Mouse (Mus musculus) inflammation-experienced regulatory T-cells, adult 6 months (primary cell): ENCODE data around the gene H2-Q6. TPM values are rescaled to one million over a fixed set of nuclear protein-coding genes. Genes with fewer than 3 reads are reported as not detected.
"Not testable (repeated sequence)": the region's sequence is repeated elsewhere in the genome, so short reads cannot be mapped to it uniquely, and the experiment has no call there.

Experiments used
- ATAC-seq: one replicate; pipeline ENCODE4 v1.8.0; 2017
- polyA plus RNA-seq, 3 experiments: library from polyadenylated mRNA; unstranded; fragments of 100-300 nt; shearing (Covaris generic); gene quantifications; one replicate each; pipeline ENCODE4 v1.2.1; 2017

H2-Q6 gene
- 100 to 1,000 TPM; 356 to 772 (median 602) TPM for polyA plus RNA-seq

DNA sequence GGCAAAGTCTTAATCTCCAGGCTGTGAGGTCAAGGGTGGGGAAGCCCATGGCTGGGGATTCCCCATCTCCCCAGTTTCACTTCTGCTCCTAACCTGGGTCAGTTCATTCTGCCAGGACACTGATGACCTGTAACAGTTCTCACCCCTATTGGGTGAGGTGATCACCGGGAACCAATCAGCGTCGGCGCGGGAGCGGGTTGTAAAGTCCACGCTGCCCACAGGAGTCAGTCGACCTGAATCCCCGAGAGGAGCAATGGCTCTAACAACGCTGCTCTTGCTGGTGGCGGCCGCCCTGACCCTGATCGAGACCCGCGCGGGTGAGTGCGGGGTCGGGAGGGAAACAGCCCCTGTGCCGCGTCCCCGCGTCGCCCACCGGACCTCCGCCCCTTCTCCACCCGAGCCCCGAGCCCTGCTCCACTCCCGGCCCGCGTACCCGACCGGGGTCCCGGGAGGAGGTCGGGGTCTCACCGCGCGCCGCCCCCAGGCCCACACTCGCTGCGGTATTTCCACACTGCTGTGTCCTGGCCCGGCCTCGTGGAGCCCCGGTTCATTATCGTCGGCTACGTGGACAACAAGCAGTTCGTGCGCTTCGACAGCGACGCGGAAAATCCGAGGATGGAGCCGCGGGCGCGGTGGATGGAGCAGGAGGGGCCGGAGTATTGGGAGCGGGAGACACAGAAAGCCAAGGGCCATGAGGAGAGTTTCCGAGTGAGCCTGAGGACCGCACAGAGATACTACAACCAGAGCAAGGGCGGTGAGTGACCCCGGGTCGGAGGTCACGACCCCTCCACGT lies at the start of gene H2-Q6:
Gene H2-Q6, plus strand, starts transcription at position 227 of the 793 bp plus-strand sequence.
- ATAC-seq = peak; percentile 91

DNA sequence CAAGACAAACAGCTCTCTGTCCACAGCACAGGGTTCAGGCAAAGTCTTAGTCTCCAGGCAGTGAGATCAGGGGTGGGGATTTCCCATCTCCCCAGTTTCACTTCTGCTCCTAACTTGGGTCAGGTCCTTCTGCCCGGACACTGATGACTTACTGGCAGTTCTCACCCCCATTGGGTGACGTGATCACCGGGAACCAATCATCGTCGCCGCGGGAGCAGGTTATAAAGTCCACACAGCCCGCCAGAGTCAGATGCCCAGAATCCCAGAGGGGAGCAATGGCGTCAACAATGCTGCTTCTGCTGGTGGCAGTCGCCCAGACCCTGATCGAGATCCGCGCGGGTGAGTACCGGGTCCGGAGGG lies 45.3 kb upstream of the H2-Q6 start, which contains the start of gene H2-Q4:
Gene H2-Q4, plus strand, starts transcription at position 249 of the 360 bp plus-strand sequence.
- peak; percentile 93 for ATAC-seq

DNA sequence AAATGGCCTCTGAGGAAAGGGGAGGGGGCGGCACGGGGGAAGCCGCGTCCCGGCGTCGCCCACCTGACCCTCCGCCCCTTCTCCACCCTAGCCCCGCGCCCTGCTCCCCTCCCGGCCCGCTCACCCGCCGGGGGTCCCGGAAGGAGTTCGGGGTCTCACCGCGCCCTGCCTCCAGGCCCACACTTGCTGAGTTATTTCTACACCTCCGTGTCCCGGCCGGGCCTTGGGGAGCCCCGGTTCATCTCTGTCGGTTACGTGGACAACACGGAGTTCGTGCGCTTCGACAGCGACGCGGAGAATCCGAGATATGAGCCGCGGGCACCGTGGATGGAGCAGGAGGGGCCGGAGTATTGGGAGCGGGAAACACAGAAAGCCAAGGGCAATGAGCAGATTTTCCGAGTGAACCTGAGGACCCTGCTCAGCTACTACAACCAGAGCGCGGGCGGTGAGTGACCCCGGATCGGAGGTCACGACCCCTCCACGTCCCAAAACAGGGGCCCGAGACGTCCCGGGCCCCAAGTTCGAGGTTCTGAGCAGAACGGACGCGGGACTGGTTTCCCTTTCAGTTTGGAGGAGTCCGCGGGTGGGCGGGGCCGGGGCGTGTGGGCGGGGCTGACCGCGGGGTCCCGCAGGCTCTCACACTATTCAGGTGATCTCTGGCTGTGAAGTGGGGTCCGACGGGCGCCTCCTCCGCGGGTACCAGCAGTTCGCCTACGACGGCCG lies 44.8 kb upstream of the H2-Q6 start:
- peak; percentile 12 for ATAC-seq

DNA sequence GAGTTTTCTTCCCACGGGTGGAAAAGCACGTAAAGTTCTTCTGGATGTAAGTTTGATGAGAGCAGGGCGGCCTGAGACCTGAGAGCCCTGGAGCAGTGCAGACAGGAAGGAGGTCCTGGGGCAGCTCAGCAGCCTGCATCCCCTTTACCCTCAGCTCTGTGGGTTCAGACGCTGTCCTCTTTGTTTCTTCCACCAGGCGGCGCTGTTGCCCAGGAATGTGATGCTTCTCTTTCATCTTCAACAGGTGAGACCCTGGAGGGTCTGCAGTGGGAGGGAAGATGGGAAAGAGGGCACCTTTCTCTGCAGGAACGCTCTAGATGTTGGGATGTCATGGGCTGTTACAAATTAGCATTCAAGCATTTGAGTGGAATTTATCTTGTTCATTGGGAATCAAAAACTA lies 34.9 kb upstream of the H2-Q6 start:
- ATAC-seq = not testable (repeated sequence)

DNA sequence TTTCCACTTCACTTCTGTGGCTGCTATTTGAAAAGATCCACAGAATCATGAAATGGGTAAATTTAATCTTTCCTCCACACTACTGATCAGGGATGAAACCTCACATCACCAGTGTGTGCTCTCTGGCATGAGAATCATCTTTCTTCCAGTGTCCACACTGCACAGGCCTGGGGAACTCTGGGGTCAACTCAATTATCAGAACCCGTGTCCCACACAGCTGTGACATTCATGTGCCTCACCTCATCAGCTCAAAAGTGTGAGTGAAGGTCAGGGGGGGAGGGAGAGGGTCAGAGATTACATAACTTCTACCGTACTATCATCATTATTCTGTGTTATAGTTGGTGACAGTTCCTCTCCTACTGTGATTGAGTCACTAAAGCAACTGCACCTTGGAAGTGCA lies 32.0 kb upstream of the H2-Q6 start:
- not testable (repeated sequence) for ATAC-seq

DNA sequence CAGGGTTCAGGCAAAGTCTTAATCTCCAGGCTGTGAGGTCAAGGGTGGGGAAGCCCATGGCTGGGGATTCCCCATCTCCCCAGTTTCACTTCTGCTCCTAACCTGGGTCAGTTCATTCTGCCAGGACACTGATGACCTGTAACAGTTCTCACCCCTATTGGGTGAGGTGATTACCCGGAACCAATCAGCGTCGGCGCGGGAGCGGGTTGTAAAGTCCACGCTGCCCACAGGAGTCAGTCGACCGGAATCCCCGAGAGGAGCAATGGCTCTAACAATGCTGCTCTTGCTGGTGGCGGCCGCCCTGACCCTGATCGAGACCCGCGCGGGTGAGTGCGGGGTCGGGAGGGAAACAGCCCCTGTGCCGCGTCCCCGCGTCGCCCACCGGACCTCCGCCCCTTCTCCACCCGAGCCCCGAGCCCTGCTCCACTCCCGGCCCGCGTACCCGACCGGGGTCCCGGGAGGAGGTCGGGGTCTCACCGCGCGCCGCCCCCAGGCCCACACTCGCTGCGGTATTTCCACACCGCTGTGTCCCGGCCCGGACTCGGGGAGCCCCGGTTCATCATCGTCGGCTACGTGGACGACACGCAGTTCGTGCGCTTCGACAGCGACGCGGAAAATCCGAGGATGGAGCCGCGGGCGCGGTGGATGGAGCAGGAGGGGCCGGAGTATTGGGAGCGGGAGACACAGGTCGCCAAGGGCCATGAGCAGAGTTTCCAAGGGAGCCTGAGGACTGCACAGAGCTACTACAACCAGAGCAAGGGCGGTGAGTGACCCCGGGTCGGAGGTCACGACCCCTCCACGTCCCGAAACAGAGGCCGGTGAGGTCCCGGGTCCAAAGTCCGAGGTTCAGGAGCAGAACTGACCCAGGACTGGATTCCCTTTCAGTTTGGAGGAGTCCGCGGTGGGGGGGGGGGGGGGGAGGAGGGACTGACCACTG lies 30.5 kb upstream of the H2-Q6 start:
- ATAC-seq = peak; percentile 95

DNA sequence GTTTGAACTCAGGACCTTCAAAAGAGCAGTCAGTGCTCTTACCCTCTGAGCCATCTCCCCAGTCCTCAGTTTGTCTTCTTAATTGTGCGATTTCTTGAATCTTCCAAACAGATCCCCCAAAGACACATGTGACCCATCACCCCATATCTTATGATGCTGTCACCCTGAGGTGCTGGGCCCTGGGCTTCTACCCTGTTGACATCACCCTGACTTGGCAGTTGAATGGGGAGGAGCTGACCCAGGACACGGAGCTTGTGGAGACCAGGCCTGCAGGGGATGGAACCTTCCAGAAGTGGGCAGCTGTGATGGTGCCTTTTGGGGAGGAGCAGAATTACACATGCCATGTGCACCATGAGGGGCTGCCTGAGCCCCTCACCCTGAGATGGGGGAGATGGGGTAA lies 27.7 kb upstream of the H2-Q6 start:
- ATAC-seq = not testable (repeated sequence)

DNA sequence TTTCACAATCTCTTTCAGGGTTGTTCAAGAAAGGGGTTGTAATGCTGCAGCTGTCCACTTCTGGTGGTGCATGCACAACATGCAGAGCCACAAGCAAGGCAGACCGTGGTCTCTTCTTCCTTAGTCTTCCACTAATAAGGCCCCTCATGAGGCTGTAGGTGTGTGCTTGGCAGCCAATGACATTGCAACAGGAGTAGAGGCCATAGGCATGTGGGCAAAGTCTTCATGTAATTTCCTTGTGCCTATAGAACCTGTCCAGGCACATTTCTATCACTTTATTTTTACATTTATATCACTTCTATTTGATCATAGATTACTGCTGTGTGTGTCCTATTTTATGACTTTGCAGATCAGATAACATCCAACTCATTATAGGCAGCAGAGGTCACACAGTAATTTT lies 11.6 kb upstream of the H2-Q6 start:
- ATAC-seq = not testable (repeated sequence)

DNA sequence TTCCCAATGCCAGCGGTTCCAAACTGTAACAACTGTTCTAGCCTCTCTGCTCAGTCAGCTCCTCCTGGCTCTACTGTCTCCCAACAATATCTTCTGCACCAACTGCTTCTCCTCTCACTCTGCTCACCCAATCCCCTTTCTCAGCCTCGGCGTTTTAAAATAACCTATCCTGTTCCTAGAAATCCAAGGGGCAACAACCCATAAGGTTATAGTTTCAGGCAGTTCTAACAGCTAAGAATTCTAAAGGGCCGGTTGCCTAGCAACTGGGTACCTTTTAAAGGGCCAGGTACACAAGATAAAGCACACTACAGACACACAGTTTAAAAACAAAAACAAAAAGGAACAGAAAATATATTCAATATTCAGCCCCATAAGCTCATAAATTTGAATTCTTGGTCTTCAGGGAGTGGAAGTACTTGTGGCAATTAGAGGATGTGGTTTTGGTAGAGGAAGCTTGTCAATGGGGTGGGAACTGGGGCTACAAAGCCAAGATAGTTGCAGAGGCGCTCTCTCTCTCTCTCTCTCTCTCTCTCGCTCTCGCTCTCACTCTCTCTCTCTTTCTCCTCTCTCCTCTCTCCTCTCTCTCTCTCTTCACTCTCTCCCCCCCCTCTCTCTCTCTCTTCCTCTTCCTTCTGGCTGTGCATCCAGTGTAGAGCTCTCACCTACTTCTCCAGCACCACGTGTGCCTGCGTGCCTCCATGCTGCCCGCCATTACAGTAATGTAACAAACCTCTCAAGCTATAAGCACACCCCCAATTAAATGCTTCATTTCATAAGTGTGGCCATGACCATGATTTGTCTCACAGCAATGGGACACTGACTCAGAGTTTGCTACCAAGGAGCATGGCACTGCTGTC lies 9.1 kb upstream of the H2-Q6 start:
- ATAC-seq = peak; percentile 95

DNA sequence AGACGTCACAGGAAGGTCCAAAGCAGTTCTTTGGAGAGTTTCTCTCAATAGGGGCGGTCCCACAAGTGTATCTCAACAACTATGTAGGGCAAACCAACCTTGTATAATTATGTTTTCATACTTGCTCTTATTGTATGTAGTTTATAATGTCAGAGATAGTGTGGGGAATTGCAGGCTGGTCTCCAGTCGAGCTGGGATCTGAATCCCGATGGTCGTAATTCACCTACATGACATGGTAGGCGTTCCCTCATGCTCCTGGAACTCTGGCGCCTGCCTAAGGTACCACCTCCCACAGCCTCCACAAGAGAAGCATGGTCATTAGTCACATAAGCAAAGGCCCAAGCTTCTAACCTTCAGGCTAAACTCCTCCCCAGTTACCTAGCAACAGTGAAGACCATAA lies 5.9 kb upstream of the H2-Q6 start:
- no peak for ATAC-seq

DNA sequence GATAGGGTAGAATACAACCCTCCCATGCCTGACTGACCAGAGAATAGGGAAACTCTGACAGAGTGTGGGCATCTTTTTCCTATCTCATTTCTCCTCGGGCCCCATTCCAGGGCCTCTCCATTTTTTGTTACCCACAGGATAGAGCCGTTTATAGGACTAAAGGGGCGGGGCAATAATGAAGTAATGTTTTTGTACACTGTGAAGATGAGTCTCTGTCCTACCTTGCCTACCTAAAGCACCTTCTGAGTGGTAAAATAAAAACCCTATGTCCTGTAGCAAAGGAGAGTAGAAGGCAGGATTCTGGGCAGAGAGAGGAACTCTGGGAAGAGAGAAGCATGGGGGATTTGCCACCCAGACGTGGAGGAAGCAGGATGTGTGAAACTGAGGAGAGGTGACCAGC lies 5.1 kb upstream of the H2-Q6 start:
- ATAC-seq = not testable (repeated sequence)

DNA sequence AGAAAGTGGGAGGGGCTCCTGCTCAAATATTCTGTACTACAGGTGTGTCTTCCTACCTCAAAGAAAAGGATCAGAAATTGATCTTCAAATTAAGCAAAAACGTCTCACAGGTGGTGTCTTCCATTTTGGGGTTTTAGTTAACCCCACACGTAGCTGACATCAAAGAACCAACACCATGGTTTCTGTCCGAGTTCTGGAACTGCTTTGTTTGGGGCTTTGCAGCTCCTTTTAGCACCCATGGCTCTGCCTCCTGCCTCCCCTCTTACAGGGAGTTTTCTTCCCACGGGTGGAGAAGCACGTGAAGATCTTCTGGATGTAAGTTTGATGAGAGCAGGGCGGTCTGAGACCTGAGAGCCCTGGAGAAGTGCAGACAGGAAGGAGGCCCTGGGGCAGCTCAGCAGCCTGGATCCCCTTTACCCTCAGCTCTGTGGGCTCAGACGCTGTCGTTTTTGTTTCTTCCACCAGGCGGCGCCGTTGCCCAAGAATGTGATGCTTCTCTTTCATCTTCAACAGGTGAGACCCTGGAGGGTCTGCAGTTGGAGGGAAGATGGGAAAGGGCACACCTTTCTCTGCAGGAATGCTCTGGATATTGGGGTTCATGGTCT lies 4.3 kb upstream of the H2-Q6 start:
- ATAC-seq = not testable (repeated sequence)

DNA sequence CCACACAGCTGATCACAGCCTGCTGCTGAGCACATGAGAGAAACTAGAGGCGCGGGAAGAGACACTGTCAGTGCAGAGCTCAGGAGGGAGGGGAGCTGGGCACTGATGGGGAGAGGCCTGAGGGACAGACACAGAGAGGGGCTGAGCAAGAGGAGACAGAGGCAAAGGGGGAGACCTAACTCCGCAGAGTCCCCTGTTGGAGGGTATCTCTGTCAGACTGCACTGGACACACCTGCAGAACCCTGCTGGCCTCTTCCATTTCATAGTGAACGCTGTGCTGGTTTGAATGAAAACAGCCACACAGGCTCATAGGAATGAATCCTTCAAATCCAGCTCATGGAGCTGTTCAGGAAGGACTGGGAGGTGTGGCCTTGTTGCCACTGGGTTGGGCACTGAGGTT lies 3.3 kb upstream of the H2-Q6 start:
- ATAC-seq = not testable (repeated sequence)

DNA sequence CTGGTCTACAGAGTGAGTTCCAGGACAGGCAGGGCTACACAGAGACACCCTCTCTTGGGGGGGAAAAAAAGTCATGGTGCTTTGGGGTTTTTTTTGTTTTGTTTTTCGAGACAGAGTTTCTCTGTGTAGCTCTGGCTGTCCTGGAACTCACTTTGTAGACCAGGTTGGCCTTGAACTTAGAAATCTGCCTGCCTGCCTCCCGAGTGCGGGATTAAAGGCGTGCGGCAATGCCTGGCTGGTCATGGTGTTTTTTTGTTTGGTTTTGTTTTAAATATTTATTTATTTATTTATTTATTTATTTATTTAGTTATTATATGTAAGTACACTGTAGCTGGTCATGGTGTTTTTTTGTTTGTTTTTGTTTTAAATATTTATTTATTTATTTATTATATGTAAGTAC lies 2.3 kb upstream of the H2-Q6 start:
- ATAC-seq = not testable (repeated sequence)

DNA sequence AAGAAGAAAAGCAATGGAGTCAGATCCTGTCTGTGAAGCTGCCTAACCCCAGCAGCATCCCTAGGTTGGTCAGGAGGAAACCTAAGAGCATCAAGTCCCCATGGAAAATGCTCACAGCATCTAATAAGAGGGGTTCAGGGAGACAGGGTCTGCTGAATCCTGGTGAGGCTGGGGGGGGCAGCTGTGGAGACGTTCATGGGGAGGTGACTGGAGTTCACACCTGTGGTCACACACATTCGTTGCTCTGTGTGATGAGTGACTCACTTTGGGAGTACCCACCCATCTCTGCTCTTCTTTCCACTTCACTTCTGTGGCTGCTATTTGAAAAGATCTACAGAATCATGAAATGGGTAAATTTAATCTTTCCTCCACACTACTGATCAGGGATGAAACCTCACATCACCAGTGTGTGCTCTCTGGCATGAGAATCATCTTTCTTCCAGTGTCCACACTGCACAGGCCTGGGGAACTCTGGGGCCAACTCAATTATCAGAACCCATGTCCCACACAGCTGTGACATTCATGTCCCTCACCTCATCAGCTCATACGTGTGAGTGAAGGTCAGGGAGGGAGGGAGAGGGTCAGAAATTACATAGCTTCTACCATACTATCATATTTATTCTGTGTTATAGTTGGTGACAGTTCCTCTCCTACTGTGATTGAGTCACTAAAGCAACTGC lies 1.4 kb upstream of the H2-Q6 start:
- ATAC-seq = not testable (repeated sequence)

DNA sequence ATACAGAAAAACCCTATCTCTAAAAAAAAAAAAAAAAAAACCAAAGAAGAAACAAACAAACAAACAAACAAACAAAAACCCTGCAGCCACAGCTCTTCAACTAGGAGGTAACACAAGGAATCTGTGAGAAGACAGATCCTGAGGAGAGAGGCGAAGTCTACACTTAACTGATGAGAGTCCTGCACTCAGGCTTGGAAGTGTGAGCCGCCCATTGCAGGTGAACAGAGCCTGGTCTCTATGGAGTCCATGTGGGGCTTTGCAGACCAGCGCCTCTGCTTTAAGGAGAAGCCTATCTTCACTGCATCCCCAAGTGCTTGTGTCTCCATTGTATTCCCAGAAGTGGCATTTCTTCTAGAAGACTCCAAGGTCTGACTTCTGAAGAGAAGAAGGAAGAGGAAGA lies 544 bp upstream of the H2-Q6 start:
- peak; percentile 3 for ATAC-seq

DNA sequence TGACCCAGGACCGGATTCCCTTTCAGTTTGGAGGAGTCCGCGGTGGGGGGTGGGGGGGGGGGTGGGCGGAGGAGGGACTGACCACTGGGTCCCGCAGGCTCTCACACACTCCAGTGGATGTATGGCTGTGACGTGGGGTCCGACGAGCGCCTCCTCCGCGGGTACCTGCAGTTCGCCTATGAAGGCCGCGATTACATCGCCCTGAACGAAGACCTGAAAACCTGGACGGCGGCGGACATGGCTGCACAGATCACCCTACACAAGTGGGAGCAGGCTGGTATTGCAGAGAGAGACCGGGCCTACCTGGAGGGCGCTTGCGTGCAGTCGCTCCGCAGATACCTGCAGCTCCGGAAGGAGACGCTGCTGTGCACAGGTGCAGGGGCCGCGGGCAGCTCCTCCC lies 824 bp downstream of the H2-Q6 start:
- ATAC-seq = not testable (repeated sequence)

DNA sequence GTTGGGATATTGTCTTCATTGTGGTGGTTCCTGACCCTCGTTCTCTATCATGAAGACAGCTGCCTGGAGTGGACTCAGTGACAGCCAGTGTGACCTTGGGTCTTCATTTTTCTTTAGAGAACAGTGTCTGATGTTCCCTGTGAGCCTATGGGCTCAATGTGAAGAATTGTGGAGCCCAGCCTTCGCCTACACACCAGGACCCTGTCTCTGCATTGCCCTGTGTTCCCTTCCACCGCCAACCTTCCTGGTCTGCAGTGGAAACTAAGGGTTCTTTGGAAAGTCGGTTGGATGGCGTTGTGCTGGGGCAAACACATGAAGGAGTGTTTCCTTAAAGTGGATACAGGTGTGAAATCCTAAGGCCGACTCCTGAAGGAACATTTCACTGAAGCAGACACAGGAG lies 4.2 kb downstream of the H2-Q6 start:
- not testable (repeated sequence) for ATAC-seq

DNA sequence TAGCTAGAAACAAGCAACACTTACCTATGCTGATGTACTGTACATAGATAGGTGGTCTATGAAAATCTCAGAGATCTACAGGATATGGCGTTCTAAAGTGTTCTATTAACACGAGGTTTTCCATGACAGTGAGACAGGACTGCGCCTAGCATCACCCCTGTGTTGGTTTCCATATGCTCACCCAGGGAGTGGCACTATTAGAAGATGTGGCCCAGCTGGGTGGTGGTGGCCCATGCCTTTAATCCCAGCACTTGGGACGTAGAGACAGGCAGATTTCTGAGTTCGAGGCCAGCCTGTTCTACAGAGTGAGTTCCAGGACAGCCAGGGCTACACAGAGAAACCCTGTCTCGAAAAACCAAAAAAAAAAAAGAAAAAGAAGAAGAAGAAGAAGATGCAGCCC lies 6.0 kb downstream of the H2-Q6 start:
- ATAC-seq = not testable (repeated sequence)

DNA sequence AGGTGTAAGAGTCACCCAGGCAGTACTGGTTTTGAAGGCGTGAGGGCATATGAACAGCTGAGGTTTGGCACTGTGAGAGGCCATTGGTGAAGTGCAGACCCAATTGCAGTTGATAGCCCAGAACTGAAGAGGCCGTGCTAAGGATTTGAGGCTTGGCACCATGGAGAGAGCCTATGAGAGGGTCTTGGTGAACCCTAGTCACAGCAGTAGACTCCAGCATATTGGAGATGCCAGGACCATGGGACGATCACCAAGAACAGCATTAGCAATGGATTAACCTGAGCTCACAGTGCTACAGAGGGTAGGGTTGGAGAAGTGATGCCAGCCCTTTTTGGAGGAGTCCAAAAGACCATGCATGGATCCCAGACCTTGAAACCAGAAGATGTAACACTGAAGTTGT lies 7.5 kb downstream of the H2-Q6 start:
- ATAC-seq = not testable (repeated sequence)

DNA sequence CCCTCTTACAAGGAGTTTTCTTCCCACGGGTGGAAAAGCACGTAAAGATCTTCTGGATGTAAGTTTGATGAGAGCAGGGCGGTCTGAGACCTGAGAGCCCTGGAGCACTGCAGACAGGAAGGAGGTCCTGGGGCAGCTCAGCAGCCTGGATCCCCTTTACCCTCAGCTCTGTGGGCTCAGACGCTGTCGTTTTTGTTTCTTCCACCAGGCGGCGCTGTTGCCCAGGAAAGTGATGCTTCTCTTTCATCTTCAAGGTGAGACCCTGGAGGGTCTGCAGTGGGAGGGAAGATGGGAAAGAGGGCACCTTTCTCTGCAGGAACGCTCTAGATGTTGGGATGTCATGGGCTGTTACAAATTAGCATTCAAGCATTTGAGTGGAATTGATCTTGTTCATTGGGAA lies 10.2 kb downstream of the H2-Q6 start:
- not testable (repeated sequence) for ATAC-seq
